Mouse (Mus musculus) small intestine, adult 2 months (tissue): ENCODE measurements around the gene Epn2. TPM values are rescaled to one million over a fixed set of nuclear protein-coding genes. Genes with fewer than 3 reads are reported as not detected.

Experiments used
- H3K27ac ChIP-seq: fragments of 200-500 bp; 2 replicates; pipeline ENCODE4 v1.5.1; 2012; ENCODE audit warnings: low read depth, low read length, control low read depth, inconsistent platforms; ENCODE audit not compliant: insufficient read depth
- H3K27me3 ChIP-seq: fragments of 200-500 bp; 2 replicates; pipeline ENCODE4 v1.6.1; 2012; ENCODE audit warnings: mild to moderate bottlenecking, moderate library complexity, low read length, inconsistent platforms; ENCODE audit not compliant: control insufficient read depth, insufficient read depth
- H3K36me3 ChIP-seq: fragments of 200-500 bp; 2 replicates; pipeline ENCODE4 v1.6.1; 2012; ENCODE audit warnings: mild to moderate bottlenecking, low read length, control low read depth, inconsistent platforms; ENCODE audit not compliant: control insufficient read depth, insufficient read depth
- H3K4me1 ChIP-seq: fragments of 200-500 bp; 2 replicates; pipeline ENCODE4 v1.6.1; 2012; ENCODE audit warnings: low read length, inconsistent platforms, mixed read lengths; ENCODE audit not compliant: control insufficient read depth, insufficient read depth, insufficient read length
- H3K4me3 ChIP-seq: fragments of 200-500 bp; 2 replicates; pipeline ENCODE4 v1.5.1; 2012; ENCODE audit warnings: low read depth, mild to moderate bottlenecking, control low read depth, inconsistent platforms, low read length, moderate library complexity
- CTCF ChIP-seq: fragments of 200-500 bp; IDR thresholded peaks from 2 replicates; pipeline ENCODE4 v1.5.1; 2012; ENCODE audit warnings: low read depth, mild to moderate bottlenecking, control low read depth, inconsistent platforms, low read length, moderate library complexity, mixed read lengths; ENCODE audit not compliant: insufficient replicate concordance, insufficient read length; ENCODE audit errors: extremely low read depth
- POLR2A ChIP-seq: fragments of 200-500 bp; IDR thresholded peaks from 2 replicates; pipeline ENCODE4 v1.6.1; 2012; ENCODE audit warnings: low read depth, mild to moderate bottlenecking, control low read depth, inconsistent platforms, low read length, moderate library complexity
- WGBS: fragments of 180-500 bp; shearing (Covaris S2); methylation state at CpG from one replicate; pipeline ENCODE4 v1.1.7; 2018; 5-methylcytosine and 5-hydroxymethylcytosine counted together
- polyA plus RNA-seq: library from polyadenylated mRNA; depleted of rRNA; stranded (reverse); fragments of >200 nt; gene quantifications from 2 replicates; pipeline ENCODE4 v1.2.3, GENCODE M21; 2012

Gene Epn2
- polyA plus RNA-seq, 1 experiment: 7.9 TPM

- WGBS: 53% methylated on average over 20 of the region's 20 CpGs
- no peak for TF ChIP-seq POLR2A
- no peak for TF ChIP-seq CTCF
- H3K36me3 ChIP-seq: peaks cover 13% of the 10 kb centered on the region
- no peaks in the 10 kb centered on the region for H3K4me1 ChIP-seq
- H3K4me3 ChIP-seq: peak within 1 kb of the TSS; percentile 2; the same call in 1 of the 2 replicates
- no peaks in the 10 kb centered on the region for H3K27me3 ChIP-seq
- peak within 1 kb of the TSS; percentile 29 for H3K27ac ChIP-seq
Measured at GRCm38 (mm10) chr11:61484613-61485540, 94.6 kb downstream of the Epn2 start, which contains the start of gene Mfap4. Mfap4 (plus strand) TSS chr11:61485431.

DNA sequence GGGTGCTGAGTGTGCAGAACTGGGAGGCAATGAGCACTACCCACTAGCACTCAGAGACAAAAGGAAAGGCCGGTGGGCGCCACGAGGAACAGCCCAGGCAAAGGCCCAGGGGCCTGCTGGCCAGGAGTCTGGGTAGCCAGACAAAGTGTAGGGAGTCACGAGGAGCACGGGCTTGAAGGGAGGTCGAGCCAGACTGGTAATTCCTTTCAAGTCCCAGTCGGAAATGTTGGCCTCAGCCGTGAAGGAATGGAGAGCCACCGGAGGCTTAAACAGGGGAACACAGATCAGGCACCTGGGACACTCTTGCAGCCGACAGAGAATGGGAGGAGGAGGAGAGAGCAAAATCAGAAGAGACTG, 95.3 kb downstream of the Epn2 start:
- no peak for TF ChIP-seq CTCF
- no peak for TF ChIP-seq POLR2A

GRCm38 (mm10) chr11:61483226-61483845, 96.2 kb downstream of the Epn2 start:
- Histone ChIP-seq H3K36me3 (peaks cover 2% of the 10 kb centered on the region; the same call in 1 of the 2 replicates), H3K27me3 (no peaks in the 10 kb centered on the region), H3K4me1 (no peaks in the 10 kb centered on the region), H3K27ac (no peak overlapping the region), H3K4me3 (no peak overlapping the region)
- WGBS: 87% methylated on average over 13 of the region's 13 CpGs
- no peak for TF ChIP-seq CTCF
- TF ChIP-seq POLR2A: no peak

More for the DNA sequence above, 95.3 kb downstream of the Epn2 start:
- Histone ChIP-seq H3K4me1 (no peaks in the 10 kb centered on the region), H3K27ac (no peak overlapping the region), H3K4me3 (no peak overlapping the region), H3K36me3 (peaks cover 9% of the 10 kb centered on the region), H3K27me3 (no peaks in the 10 kb centered on the region)
- 49% methylated on average over 10 of the region's 10 CpGs for WGBS

DNA sequence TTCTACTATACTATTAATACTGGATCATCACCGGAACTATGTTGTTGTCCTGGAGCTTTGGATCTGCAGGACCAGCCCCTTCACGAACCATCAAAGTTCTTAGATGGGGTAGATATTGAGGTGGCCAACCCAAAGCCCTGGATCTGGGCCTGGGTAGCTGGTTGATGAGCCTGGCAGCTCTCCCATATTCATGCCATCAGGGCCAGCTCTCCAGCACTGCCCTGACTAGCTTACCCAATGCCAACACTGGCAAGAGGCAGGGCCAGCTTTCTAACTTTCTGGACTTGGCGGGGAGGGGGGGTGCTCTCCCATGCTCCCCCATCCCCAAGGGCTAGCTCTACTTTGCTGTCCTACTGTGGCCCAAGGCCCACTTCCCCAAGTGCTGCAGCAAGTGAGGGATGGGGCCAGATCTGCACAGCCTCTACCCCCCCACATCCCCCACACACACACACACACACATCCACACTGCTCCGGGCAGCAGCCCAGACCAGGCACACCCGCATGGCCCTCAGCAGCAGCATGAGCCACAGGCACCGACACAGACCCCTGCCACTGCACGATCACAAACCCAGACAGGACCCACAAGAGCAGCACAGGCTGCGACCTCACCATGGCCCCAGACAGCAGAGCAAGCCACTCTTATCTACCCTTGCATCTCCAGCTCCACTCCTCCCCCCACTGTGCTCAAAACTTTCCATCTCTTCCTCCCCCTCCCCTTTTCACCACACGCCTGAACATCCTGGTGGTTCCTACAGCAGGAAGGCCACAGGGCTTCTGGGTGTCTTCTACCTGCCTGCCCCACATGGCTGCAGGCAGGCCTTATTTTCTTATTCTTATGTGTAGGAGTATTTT, 98.0 kb downstream of the Epn2 start:
- WGBS: 62% methylated on average over 9 of the region's 9 CpGs
- no peaks in the 10 kb centered on the region for H3K27me3 ChIP-seq
- no peaks in the 10 kb centered on the region for H3K4me1 ChIP-seq
- no peaks in the 10 kb centered on the region for H3K36me3 ChIP-seq
- H3K4me3 ChIP-seq: no peak overlapping the region
- H3K27ac ChIP-seq: no peak overlapping the region
- TF ChIP-seq POLR2A (no peak), CTCF (no peak)

DNA sequence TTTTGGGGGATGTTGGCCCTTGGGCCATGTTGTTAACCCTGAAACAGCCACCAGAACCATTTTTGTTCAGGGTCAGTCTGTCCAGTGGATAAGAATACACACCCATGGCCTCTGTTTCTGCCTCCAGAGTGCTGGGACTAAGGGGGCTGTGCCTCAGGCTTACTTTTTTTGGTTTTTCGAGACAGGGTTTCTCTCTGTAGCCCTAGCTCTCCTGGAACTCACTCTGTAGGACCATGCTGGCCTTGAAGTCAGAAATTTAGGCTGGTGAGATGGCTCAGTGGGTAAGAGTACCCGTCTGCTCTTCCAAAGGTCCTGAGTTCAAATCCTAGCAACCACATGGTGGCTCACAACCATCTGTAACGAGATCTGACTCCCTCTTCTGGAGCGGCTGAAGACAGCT, 100.7 kb downstream of the Epn2 start:
- H3K4me3 ChIP-seq: no peak overlapping the region
- no peak overlapping the region for H3K27ac ChIP-seq
- 85% methylated on average over 4 of the region's 4 CpGs for WGBS
- TF ChIP-seq CTCF (no peak), POLR2A (no peak)
- no peaks in the 10 kb centered on the region for H3K36me3 ChIP-seq
- H3K4me1 ChIP-seq: no peaks in the 10 kb centered on the region
- 0 out of 2 replicates have a peak, but pooled peaks cover 2% of the 10 kb centered on the region for H3K27me3 ChIP-seq

DNA sequence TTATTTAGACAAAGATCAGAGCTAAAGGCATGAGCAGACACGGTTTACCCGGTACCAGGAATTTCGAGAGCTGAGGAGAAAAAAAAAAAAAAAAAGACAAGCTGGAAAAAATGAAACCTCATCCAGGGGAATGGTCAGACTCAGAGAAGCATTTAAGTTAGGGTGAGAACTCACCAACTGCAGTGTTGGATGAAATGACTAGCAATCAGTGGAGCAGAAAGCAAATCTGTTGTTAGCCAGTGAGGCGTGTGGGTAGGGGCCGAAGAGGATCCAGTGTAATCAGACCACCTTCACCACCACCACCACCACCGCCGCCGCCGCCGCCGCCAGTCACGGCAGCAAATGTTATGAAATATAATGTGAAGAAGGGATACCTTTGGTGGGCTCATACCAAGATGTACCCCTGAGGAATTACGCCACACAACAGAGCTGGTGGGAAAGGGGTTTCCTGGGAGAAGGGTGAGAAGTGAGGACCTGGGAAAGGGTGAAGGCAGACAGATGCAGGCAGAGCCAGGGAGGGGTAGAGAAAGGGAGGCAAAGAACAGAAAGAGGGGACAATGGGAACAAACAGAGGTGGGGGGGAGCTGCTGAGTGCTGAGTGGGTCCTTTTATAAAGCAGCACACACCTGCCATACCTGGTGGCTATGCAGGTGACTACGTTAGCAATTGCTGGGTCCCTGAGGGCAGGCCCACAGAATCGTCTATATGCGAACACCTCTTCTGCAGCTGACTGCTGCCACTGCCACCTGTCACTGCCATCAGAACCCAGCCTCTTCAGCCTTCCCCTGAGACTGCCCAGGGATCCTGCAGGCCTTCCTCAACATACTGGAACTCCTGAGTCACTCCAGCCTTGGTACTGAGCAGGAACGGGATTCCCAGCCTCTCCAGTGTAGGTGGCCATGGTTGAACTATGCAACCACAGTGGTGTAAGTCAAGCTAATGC, 101.7 kb downstream of the Epn2 start:
- Histone ChIP-seq H3K4me1 (no peaks in the 10 kb centered on the region), H3K36me3 (no peaks in the 10 kb centered on the region), H3K27ac (no peak overlapping the region), H3K4me3 (no peak overlapping the region), H3K27me3 (0 out of 2 replicates have a peak, but pooled peaks cover 2% of the 10 kb centered on the region)
- TF ChIP-seq POLR2A (no peak), CTCF (no peak)
- WGBS: 69% methylated on average over 17 of the region's 17 CpGs
